Mouse (Mus musculus) forebrain, embryonic 15.5 days (tissue): Measurements from ENCODE around the gene Speer3. TPM values are rescaled to one million over a fixed set of nuclear protein-coding genes. Genes with fewer than 3 reads are reported as not detected.
"Not testable (repeated sequence)": the region's sequence is repeated elsewhere in the genome, so short reads cannot be mapped to it uniquely, and the experiment has no call there.

Experiments used
- ATAC-seq: fragments of 200-750 bp; cut with Nextera tagmentation; replicated peaks from 2 replicates; pipeline ENCODE4 v1.8.0; 2017; ENCODE audit warnings: mild to moderate bottlenecking, moderate TSS enrichment, moderate library complexity
- H3K27ac ChIP-seq: fragments of 300-500 bp; sonication (generic); replicated peaks from 2 replicates; pipeline ENCODE4 v1.5.1; 2015; ENCODE audit warnings: mild to moderate bottlenecking, inconsistent platforms
- H3K27me3 ChIP-seq: fragments of 300-500 bp; sonication (generic); 2 replicates; pipeline ENCODE4 v1.6.1; 2015; ENCODE audit warnings: inconsistent platforms
- H3K36me3 ChIP-seq: fragments of 300-500 bp; sonication (generic); 2 replicates; pipeline ENCODE4 v1.6.1; 2015; ENCODE audit warnings: mild to moderate bottlenecking, inconsistent platforms
- H3K4me1 ChIP-seq: fragments of 300-500 bp; sonication (generic); 2 replicates; pipeline ENCODE4 v1.6.1; 2015; ENCODE audit warnings: inconsistent platforms
- H3K4me2 ChIP-seq: fragments of 300-500 bp; sonication (generic); replicated peaks from 2 replicates; pipeline ENCODE4 v1.6.1; 2015; ENCODE audit warnings: mild to moderate bottlenecking, inconsistent platforms
- H3K4me3 ChIP-seq: fragments of 300-500 bp; sonication (generic); 2 replicates; pipeline ENCODE4 v1.5.1; 2015; ENCODE audit warnings: mild to moderate bottlenecking, inconsistent platforms
- H3K9ac ChIP-seq: fragments of 300-500 bp; sonication (generic); replicated peaks from 2 replicates; pipeline ENCODE4 v1.6.1; 2015; ENCODE audit warnings: mild to moderate bottlenecking, inconsistent platforms
- H3K9me3 ChIP-seq: fragments of 300-500 bp; sonication (generic); 2 replicates; pipeline ENCODE4 v1.6.1; 2016; ENCODE audit warnings: inconsistent platforms
- WGBS: fragments of 180-500 bp; shearing (Covaris S2); methylation state at CpG from one replicate; pipeline ENCODE4 v1.1.7; 2015; ENCODE audit warnings: mixed read lengths; 5-methylcytosine and 5-hydroxymethylcytosine counted together
- polyA plus RNA-seq: library from polyadenylated mRNA; unstranded; fragments of >200 nt; fragmentation: Nextera tagmentation; extraction: Ambion mirVana; gene quantifications from 2 replicates; pipeline ENCODE4 v1.2.1, GENCODE M21; 2015

The Speer3 gene
- not detected in 2 replicates for polyA plus RNA-seq

DNA sequence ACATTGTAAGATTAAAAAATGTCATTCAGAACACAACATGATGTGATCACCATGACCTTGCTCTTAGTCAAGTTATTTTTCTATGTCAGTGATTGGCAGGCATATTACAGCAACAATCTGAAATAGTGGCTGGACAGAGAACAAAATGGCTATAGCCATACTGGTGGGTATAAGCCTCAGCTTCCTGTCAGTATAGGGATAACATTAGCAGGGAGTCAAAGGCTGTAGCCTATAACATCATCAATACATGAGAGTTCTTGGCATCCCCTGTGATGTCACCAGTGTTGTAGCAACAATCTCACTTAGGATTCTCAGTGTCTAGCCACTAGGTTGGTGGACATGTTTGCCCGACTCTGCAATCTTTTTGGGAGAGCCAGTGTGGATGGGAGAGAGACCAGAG lies at the start of gene Speer3:
TSS of gene Speer3 (plus strand) at position 301 of the 400 bp plus-strand sequence.
- H3K4me3 ChIP-seq: no peak within 1 kb of the TSS
- H3K9ac ChIP-seq: no peak within 1 kb of the TSS
- no peak within 1 kb of the TSS for H3K4me2 ChIP-seq
- H3K9me3 ChIP-seq: no peaks in the 10 kb centered on the region
- ATAC-seq: no peak
- no peaks in the 10 kb centered on the region for H3K27me3 ChIP-seq
- WGBS: 94% methylated on average over 1 of the region's 1 CpGs
- no peaks in the 10 kb centered on the region for H3K36me3 ChIP-seq
- no peaks in the 10 kb centered on the region for H3K4me1 ChIP-seq
- H3K27ac ChIP-seq: no peak within 1 kb of the TSS

DNA sequence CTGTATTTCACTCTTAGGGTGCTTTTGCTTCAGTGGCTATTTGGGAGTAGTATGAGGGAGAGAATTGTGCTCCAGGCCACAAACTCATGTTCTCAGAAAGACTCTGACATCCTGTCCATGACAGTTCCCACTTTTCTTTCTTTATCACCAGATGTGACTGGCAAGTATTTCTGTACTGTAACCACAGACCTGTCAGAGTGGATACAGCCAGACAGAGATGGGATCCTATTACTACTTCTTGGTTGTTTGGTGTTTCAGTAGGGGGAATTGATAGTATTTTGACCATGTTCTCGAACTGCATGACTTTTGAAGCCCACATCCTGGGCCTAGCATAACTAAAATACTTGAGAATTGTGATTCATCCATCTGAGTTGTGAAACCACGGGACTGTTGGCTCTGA lies 19.1 kb downstream of the Speer3 start:
- H3K27me3 ChIP-seq, H3K4me3 ChIP-seq, H3K4me1 ChIP-seq, ATAC-seq, H3K4me2 ChIP-seq, H3K9me3 ChIP-seq, H3K36me3 ChIP-seq, H3K27ac ChIP-seq, H3K9ac ChIP-seq: not testable (repeated sequence)
- 65% methylated on average over 2 of the region's 2 CpGs for WGBS

DNA sequence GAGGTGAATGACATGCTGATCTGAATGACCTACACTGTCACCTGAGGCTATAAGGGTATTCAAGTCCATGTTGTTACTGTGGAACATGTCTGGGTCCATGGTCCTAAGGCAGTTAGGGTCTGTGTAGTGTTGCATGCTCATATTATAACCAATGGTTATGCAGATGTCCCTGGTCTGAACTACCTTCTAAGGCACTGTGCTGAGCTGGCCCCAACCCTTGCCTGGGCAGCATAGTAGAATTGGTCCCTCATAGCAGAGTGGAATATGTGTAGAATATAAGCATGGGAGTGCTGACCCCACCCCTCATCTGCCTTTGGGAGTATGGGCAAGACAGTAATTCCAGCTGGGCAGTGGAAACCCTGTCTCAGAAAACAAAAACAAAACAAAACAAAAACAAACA lies 33.7 kb downstream of the Speer3 start:
- no peaks in the 10 kb centered on the region for H3K27me3 ChIP-seq
- no peak overlapping the region for H3K9ac ChIP-seq
- H3K9me3 ChIP-seq: no peaks in the 10 kb centered on the region
- no peak overlapping the region for H3K4me2 ChIP-seq
- 0 out of 2 replicates have a peak, but pooled peaks have one; percentile 23 for ATAC-seq
- no peak overlapping the region for H3K27ac ChIP-seq
- no peaks in the 10 kb centered on the region for H3K36me3 ChIP-seq
- H3K4me3 ChIP-seq: no peak overlapping the region
- H3K4me1 ChIP-seq: no peaks in the 10 kb centered on the region

DNA sequence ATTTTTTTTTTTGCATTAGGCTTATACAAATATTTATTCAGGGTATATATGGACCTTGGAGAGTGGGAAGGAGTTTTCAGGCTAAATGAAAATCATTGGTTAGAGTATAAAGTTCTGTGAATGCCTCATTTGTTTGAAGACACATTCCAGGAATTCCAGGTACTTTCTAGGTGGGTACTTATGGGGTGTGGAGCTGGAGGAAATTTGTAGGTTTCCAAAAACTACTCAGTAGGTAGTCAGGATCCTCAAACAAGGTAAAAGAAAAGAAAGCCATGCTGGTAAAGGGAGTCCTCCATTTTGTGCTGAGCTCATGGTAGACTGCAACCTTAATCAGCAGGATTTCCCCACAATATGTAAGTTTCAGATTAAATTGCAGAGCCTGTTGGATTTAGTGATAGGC lies 35.3 kb downstream of the Speer3 start:
- ATAC-seq: no peak

DNA sequence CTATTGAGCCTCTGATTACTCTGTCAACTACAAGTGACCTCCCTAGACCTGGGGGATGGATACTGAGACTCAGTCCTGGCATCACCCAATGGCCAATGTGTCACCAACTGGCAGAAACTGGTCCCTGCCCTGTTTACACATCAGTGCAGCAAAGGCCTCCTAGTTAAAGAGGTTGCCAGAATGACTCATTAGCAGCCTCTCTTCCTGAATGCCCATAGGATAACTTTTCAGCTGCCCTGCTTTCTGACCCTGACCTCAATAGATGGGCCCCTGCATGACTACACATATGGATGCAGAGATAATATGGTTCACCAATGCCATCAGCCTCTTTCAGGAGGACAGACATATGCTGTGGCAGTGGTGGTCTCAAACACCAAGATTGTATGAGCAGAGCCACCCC lies 52.9 kb downstream of the Speer3 start:
- no peak for ATAC-seq
- Histone ChIP-seq H3K27me3 (no peaks in the 10 kb centered on the region), H3K4me2 (no peak overlapping the region), H3K4me1 (no peaks in the 10 kb centered on the region), H3K4me3 (no peak overlapping the region), H3K9ac (no peak overlapping the region), H3K27ac (no peak overlapping the region), H3K36me3 (no peaks in the 10 kb centered on the region), H3K9me3 (no peaks in the 10 kb centered on the region)

More for the DNA sequence above, 35.3 kb downstream of the Speer3 start:
- no peaks in the 10 kb centered on the region for H3K4me1 ChIP-seq
- H3K4me2 ChIP-seq: no peak overlapping the region
- no peak overlapping the region for H3K9ac ChIP-seq
- H3K4me3 ChIP-seq: no peak overlapping the region
- no peaks in the 10 kb centered on the region for H3K9me3 ChIP-seq
- H3K27me3 ChIP-seq: no peaks in the 10 kb centered on the region
- no peak overlapping the region for H3K27ac ChIP-seq
- no peaks in the 10 kb centered on the region for H3K36me3 ChIP-seq

Other genes starting within 250 kb of the Speer3 start
- gene Sema3e, start 233.7 kb downstream of the Speer3 start, polyA plus RNA-seq: 1.8 and 2.3 TPM in 2 replicates